Mouse (Mus musculus): ENCODE results near the gene Cers5.
"Not testable (repeated sequence)": the region's sequence is repeated elsewhere in the genome, so short reads cannot be mapped to it uniquely, and the experiment has no call there.

The Cers5 gene

DNA sequence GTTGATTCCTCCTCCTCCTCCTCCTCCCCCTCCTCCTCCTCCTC, at the start of gene Cers5:
Gene Cers5, minus strand, starts transcription at position 5 of the 44 bp plus-strand sequence.
- not testable (repeated sequence) for DNase-seq (ENCODE audit: low spot score)

- peak; percentile 31 for DNase-seq (ENCODE audit: low spot score)
These were observed 47.1 kb upstream of the Cers5 start for GRCm38 (mm10) chr15:99819621-99820279.

GRCm38 (mm10) chr15:99819109-99819440, 46.4 kb upstream of the Cers5 start:
- DNase-seq (ENCODE audit: low spot score): no peak

GRCm38 (mm10) chr15:99818321-99819108, 45.8 kb upstream of the Cers5 start:
- DNase-seq (ENCODE audit: low spot score): no peak

- no peak for DNase-seq (ENCODE audit: low spot score)
These were observed 44.9 kb upstream of the Cers5 start for GRCm38 (mm10) chr15:99817343-99818235.

DNA sequence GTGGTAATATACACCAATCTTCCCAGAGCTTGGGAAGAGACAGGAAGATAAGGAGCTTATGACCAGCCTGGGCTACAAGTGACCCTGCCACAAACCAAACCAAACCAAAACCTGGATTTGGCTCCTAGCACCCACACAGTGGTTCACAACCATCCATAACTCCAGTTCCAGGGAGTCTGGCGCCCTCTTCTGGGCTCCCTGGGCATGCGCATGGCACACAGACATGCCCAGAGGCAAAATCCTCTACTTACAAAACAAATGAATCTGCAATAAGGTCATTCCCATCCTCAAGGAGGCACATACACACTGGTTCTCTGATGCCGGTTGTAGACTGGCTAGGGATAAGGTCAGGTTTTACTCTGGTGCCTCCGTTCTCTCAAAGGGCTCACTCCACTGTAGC, 43.3 kb upstream of the Cers5 start:
- no peak for DNase-seq (ENCODE audit: low spot score)

GRCm38 (mm10) chr15:99814554-99815260, 42.0 kb upstream of the Cers5 start:
- no peak for DNase-seq (ENCODE audit: low spot score)

GRCm38 (mm10) chr15:99813639-99814038, 41.0 kb upstream of the Cers5 start:
- no peak for DNase-seq (ENCODE audit: low spot score)

DNA sequence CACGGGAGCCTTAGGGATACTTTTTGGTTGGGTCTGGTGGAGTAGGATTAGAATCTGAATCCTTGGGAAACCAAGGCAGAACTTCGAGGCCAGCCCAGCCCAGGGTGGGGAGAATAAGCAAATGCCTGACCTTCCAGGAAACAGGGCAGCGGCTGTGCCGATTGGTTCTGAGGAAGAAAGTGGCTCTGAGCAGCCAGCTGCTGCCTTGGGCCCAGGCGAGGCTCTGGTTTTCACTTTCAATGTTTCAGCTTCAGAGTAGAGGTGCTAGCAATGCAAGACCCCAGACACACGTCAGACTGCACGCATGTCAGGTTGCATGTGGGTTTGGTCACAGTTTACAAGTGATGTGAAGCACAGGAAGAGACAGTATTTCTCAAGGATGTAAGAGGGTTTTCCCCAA, 39.4 kb upstream of the Cers5 start:
- DNase-seq (ENCODE audit: low spot score): no peak

DNA sequence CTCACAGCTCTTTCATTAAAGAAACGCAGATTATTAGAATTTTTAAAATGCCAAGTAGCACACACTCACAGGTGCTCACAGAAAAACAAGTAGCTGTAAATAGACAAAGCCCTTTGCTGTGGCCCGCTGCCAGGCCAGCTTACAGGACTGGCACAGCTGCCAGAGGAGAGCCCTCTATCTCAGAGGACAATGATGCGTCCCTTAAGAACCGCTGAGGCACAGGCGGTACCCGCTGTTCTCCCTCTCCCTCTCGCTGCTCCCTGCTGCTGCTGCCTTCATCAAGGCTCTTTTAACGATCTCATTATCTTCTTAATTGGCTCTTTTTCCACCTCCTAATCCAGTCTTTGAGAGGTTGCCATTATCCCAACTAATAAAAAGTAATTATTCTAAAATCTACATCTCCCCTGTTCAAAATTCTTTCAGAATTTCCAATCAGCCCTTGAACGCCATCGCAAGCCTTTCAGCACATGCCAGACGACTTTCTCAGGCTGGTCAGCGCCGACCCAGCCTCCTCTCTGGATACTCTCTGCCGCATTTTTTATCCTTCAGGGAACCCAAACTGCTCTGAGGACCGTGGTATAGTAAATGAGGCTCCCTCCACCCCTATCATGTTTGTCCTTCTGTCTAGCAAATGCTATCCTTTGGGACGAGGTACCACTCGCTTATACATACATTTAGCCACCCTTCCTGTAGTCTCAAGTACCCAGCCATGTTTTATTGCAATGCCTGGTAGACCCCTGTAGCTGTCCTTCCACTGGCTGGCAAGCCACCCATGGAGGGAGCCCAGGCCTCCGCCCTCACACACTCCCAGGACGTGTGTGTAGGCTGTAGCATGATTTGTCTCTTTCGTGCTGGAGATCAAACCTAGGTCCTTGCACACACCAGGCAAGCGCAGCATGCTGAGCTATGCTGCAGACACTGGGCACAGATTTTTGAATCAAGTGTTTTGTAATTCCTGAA, 35.4 kb upstream of the Cers5 start:
- no peak for DNase-seq (ENCODE audit: low spot score)

DNA sequence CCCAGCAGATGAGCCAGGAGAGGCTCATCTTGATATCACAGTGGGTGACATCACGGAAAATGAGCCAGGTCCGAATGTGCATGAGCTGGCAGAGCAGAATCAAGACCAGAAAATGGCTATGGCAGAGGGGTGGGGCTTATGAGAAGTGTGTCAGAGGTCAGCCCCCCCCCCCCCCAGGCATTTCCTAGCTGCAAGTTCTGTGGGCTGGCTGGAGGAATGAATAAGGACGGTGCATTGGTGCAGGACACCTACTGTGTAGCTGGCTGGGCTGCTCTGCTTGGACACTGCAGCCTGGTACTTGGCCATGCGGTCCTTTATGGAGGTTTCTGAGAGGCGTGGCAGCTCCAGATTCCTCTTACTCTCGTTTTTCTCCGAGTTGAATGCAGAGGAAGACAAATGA, 33.5 kb upstream of the Cers5 start:
- DNase-seq (ENCODE audit: low spot score): no peak

DNA sequence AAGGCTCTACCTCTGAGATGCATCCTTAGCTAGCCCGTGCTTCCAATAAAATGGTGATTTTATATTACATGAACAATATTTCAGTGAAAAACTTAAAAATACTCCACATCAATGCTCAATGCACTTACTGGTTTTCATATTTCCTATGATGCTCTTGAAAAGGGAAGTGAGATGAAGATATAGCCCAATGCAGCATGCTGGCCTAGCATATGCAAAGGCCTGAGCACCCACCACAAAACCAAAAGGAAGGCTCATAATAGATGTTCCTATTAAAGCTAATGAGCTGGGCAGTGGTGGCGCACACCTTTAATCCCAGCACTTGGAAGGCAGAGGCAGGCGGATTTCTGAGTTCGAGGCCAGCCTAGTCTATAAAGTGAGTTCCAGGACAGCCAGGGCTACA, 33.0 kb upstream of the Cers5 start:
- no peak for DNase-seq (ENCODE audit: low spot score)

GRCm38 (mm10) chr15:99803186-99803644, 30.5 kb upstream of the Cers5 start:
- DNase-seq (ENCODE audit: low spot score): no peak

DNA sequence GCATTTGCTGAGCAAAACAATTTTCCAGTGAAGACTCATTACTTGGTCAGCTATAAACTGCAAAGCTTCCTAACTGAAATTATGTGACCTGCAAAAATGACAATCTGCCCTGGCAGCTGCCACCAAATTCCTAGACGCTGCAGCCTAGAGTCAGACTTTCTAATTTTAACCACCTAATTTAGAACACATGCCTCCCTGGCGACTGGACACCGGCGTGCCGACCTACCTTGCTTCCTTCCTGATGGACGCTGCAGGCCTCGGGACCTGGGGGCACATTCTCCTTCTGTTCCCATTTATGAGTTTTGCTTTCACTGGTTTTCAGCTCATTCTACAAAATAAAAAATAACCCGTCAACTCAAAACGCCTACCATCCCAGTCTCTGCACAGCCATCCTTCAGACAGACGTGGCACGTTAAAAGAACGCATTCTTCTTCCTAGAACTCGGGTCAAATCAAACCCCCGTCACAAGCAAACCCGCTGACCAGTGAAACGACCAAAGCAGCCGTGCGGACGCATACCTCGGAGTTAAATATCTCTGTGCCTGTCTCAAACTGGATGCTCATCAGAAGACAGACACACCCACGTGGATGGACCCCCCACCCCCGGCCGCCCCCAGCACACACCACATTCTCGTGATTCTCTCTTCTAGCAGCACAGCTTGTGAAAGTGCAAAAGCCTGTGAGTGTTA, 29.3 kb upstream of the Cers5 start:
- no peak for DNase-seq (ENCODE audit: low spot score)

GRCm38 (mm10) chr15:99799706-99800105, 27.0 kb upstream of the Cers5 start:
- no peak for DNase-seq (ENCODE audit: low spot score)

GRCm38 (mm10) chr15:99797898-99798297, 25.2 kb upstream of the Cers5 start:
- DNase-seq (ENCODE audit: low spot score): no peak

DNA sequence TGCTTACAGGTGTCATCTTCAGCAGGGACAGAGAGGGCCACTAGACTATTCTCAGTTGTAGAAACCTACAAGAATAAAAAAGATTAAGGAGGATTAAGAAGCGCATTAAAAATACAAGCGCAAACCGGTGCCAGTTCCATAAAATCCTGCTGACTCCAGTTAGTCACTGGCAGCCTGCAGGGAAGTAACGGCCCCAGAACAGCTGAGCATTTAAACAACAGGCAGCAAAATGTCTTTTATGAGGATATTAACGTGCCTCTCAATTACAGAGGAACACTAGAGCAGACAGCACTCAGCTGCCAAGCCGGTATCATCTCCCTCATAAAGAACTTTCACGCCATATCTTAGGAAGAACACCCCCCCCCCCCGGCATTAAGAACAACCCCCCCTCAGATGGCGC, 24.1 kb upstream of the Cers5 start:
- DNase-seq (ENCODE audit: low spot score): no peak

DNA sequence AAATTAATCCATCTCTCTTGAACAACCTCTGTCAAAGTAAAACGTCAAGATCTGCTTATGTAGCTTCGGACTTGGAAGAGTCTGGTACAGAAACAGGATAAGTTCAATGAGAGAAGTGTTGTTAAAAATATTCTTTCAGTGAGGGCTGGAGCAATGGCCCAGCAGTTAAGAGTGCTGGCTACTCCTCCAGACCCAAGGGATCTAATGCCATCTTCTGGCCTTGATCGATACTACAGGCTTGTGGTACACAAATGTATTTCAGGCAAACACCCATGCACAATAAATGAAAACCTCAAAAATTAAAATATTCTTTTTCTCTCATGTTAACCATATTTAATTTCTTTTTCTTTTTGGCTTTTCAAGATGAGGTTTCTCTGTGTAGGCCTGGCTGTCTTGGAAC, 23.4 kb upstream of the Cers5 start:
- no peak for DNase-seq (ENCODE audit: low spot score)

DNA sequence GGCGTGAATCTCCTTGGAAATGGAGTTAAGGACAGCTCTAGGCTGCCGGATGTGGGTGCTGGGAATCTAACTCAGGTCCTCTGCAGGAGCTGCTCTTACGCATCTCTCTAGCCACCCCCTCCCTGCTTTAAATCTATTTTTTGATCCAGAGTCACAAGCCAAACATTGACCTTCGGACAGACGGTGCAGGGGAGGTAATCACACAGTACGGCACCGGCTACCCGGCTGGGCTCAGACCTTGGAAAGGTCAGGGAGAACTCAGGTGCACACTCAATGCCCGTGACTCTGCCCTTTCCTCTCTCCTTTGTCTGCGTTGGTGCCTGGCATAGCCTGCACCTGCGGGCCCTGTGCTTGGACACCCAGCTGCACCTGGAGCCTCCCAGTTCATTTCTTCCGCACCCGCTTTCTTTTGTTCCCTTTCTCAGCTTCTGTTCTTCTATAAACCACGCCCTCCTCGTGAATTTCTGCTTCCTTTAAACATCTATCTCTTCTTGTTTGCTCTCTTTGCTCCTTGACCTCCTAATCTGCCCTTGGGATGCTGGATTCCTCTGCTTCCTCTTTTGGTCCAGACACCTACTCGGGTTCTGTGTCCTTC, 19.6 kb upstream of the Cers5 start:
- no peak for DNase-seq (ENCODE audit: low spot score)

DNA sequence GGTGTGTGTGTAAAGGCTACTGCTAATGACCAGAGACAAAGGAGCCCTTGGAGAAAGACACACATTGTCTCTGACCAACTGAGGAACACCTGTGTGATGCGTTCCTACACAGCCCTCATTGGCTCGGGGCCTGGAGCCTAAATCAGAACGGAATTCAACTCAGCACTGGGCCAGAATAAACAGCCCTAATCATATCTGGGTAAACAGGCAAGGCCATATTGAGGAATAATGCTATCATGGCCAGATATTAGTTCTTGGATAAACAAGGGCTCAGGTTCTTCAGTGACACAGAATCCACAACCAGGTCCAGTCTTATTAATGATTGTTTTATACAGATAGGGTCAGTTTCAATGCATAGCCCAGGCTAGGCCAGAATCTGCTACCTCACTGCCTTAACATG, 18.3 kb upstream of the Cers5 start:
- DNase-seq (ENCODE audit: low spot score): no peak

GRCm38 (mm10) chr15:99790464-99790863, 17.8 kb upstream of the Cers5 start:
- DNase-seq (ENCODE audit: low spot score): no peak
